Mouse (Mus musculus): Measurements from ENCODE around the gene Uck2. TPM values are rescaled to one million over a fixed set of nuclear protein-coding genes. Genes with fewer than 3 reads are reported as not detected.

Uck2 gene
- polyA plus RNA-seq, 1 experiment from 2014 or later, result 114 TPM

DNA sequence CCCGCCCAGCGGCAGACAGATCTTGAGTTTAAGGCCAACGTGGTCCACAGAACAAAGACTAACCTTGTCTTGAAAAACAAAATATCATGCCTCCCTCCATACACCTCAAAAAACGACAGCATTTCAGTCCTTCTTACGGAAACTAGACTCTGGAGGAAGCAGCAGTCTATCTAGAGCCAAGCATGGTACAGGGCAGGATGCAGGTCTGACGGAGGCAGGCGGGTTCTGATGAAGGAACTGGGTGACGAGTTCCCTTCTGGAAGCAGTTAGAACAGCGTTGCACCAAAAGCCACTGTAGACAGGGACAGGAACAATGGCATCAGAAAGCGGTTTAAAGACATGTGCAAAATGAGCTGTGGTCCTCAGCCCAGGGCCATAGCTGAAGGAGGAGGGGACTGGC lies 5.1 kb downstream of the Uck2 start:
- no peak for DNase-seq (ENCODE audit: low spot score)
- WGBS, result 84% methylated on average over 10 of the region's 10 CpGs
- H3K27ac ChIP-seq, result peak overlapping the region; percentile 7; the same call in 1 of the 2 replicates
- peaks cover 47% of the 10 kb centered on the region for H3K4me1 ChIP-seq
- no peaks in the 10 kb centered on the region for H3K9me3 ChIP-seq
- no peak overlapping the region for H3K4me3 ChIP-seq
- 0 out of 2 replicates have a peak, but pooled peaks cover 6% of the 10 kb centered on the region for H3K36me3 ChIP-seq
- H3K27me3 ChIP-seq (ENCODE audit: insufficient read depth, poor library complexity, severe bottlenecking), result no peaks in the 10 kb centered on the region

DNA sequence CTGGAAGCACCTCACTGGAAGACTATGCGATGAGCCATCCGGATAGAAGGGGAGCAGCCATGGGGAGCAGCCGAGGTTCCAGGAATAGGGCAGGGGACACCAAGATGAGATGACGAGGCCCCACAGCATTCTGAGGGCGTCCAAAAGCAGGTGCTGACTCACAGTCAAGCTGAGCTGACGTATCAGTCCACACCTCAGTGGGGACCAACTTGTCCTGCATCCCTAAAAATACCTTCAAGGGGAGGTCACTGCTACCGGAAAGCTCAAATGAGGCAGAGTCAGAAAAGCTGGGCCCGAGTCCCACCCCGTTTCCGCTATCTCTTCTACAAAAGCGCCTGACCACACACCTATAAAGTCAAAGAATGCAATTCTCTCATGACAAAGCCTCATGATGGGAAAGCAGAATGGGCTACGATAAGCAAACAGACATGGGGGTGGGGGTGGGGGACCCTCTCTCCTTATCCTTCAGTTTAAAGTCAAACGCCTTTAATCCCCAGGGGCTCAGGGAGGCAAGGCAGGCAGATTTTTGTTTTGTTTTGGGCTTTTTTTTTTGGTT lies 5.9 kb downstream of the Uck2 start:
- Histone ChIP-seq H3K27me3 (ENCODE audit: insufficient read depth, poor library complexity, severe bottlenecking) (no peaks in the 10 kb centered on the region), H3K4me1 (peaks cover 50% of the 10 kb centered on the region), H3K36me3 (0 out of 2 replicates have a peak, but pooled peaks cover 6% of the 10 kb centered on the region), H3K27ac (peak overlapping the region; percentile 56; the same call in 1 of the 2 replicates), H3K9me3 (no peaks in the 10 kb centered on the region), H3K4me3 (no peak overlapping the region)
- no peak for DNase-seq (ENCODE audit: low spot score)
- WGBS, result 47% methylated on average over 13 of the region's 13 CpGs

DNA sequence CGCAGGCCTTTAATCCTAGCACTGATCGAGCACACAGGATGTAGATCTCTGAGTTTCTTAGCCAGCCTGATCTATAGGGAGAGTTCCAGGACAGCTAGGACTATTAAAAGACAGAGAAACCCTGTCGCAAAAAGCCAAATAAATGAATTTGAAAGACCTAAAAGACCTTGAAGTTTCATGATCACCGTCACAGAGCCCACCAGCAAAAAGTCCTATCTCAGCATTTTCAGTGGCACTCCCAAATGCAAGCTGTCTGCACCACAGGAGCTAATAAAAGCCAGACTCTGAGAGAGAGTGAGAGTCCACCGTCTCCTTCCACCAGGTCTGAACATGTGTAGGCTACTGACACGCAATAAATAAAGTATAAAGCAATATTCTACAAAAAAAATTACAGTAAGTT lies 6.7 kb downstream of the Uck2 start:
- H3K9me3 ChIP-seq, result no peaks in the 10 kb centered on the region
- peaks cover 59% of the 10 kb centered on the region for H3K4me1 ChIP-seq
- no peaks in the 10 kb centered on the region for H3K27me3 ChIP-seq (ENCODE audit: insufficient read depth, poor library complexity, severe bottlenecking)
- DNase-seq (ENCODE audit: low spot score), result no peak
- WGBS, result 68% methylated on average over 6 of the region's 6 CpGs
- H3K36me3 ChIP-seq, result 0 out of 2 replicates have a peak, but pooled peaks cover 6% of the 10 kb centered on the region
- 0 out of 2 replicates have a peak overlapping the region, but pooled peaks have one; percentile 56 for H3K27ac ChIP-seq
- no peak overlapping the region for H3K4me3 ChIP-seq

DNA sequence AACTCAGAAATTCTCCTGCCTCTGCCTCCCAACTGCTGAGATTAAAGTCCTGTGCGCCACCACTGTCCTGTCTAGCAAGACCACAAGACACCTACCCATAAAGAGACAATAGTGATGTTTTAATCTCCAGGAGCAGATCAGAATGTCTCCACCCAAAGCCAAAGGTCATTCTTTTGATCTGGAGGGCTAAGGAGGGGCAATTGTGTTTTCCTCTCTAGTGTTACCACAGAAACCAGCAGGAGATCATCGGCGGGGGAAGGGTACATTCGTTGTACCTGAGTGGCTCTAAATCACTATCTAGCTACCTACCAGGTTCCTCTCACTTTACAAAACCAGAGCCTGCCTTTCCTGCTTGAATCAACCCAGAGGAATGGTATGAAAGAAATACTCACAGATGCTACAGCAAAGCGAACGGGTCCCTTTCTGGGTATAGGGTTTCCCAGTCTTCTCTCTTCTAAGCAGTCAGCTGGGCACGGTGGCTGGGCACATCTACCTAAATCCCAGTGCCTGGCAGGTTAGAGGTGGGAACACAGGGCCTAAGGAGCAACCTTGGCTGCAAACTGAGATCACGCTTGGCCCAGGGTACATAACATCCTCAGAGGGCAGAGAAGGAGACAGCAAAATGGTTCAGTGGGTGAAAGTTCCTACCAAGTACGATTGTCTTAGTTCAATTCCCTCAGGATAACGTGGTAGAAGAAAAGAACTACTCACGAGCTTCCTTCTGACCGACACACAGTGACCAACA lies 10.3 kb downstream of the Uck2 start:
- H3K27ac ChIP-seq, result peak overlapping the region; percentile 75; the same call in 1 of the 2 replicates

DNA sequence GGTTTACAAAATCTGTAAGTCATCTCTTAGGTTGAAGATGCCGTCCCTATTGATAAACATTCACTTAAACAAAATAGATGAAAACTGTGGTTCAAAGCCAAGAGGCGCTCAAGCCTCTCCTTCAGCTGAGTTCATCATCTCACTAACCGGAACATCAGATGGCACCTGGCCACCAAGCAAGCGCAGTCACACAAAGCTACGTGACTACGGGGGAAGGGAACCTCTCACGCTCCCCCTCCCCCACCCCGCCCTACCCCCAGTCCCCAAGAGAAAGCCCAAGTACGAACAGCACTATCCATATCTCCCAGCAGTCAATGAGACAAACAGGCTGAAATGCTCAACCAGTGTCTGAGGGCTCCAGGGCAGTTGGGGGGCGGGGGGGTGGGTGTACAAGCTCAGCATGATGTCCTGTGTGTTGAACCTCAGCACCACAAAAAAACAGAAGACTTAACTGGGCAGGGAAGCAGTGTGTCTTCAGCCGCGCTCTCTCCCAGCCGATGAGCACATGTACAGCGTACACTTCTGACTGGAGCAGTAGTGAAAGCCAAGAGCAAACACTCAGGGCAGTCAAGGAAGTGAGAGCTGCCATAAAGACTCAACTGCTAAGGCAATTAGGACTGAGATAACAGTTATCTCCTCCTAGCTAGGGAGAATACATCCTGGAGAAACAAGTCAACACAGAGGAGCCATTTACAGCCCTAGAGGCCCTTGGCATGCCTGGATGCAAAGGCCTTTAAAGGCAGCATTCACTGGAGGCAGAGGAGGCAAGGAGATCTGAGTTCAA lies 11.5 kb downstream of the Uck2 start:
- peak overlapping the region; percentile 34 for H3K4me3 ChIP-seq
- H3K4me1 ChIP-seq, result peaks cover 75% of the 10 kb centered on the region
- DNase-seq (ENCODE audit: low spot score), result no peak
- H3K27ac ChIP-seq, result peak overlapping the region; percentile 75
- 0 out of 2 replicates have a peak, but pooled peaks cover 3% of the 10 kb centered on the region for H3K36me3 ChIP-seq
- H3K9me3 ChIP-seq, result no peaks in the 10 kb centered on the region
- WGBS, result 34% methylated on average over 14 of the region's 14 CpGs
- H3K27me3 ChIP-seq (ENCODE audit: insufficient read depth, poor library complexity, severe bottlenecking), result no peaks in the 10 kb centered on the region

More for the DNA sequence above, 10.3 kb downstream of the Uck2 start:
- WGBS, result 86% methylated on average over 12 of the region's 12 CpGs
- H3K9me3 ChIP-seq, result no peaks in the 10 kb centered on the region
- 0 out of 2 replicates have a peak, but pooled peaks cover 3% of the 10 kb centered on the region for H3K36me3 ChIP-seq
- no peak for DNase-seq (ENCODE audit: low spot score)
- no peaks in the 10 kb centered on the region for H3K27me3 ChIP-seq (ENCODE audit: insufficient read depth, poor library complexity, severe bottlenecking)
- H3K4me3 ChIP-seq, result no peak overlapping the region
- H3K4me1 ChIP-seq, result peaks cover 71% of the 10 kb centered on the region

DNA sequence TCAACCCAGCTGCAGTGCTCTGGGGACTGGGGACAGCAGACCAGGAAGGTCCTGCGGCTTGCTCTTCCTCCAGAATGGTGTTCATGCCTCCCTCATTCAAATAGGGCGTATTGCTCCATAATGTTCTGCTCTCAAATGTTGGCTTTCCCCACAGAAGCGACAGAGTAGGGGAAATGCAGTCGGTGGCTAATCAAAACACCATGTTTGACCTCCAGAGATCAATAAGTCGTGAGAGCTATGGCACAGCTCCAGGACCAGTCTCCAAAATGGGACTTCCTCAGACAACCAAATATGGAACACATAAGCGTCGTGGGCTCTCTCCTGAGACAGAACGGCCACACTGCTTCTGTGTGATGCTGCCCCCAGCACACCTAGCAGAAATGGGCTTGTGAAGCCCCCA lies 13.3 kb downstream of the Uck2 start:
- Histone ChIP-seq H3K4me3 (no peak overlapping the region), H3K27ac (peak overlapping the region; percentile 56; the same call in 1 of the 2 replicates), H3K9me3 (no peaks in the 10 kb centered on the region), H3K36me3 (peaks cover 5% of the 10 kb centered on the region; the same call in 1 of the 2 replicates), H3K4me1 (peaks cover 80% of the 10 kb centered on the region), H3K27me3 (ENCODE audit: insufficient read depth, poor library complexity, severe bottlenecking) (no peaks in the 10 kb centered on the region)
- 42% methylated on average over 8 of the region's 8 CpGs for WGBS
- DNase-seq (ENCODE audit: low spot score), result no peak

DNA sequence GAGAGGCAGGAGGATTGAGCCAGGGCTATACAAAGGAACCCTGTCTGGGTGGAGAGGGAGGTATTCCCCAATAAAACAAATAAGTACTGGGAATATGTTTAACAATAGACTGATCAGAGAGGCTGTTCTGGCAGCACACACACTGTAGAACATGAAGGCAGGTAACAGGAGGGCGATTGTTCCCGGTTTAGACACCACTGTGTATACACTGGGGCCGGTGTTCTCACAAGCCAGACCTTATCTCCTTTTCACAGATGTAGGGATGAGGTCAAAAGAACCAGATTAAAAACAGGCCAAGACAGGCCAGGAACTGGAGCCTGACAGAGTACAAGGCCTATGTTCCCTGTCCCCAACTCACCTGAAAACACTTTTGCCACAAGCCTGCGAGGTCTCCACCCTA lies 13.8 kb downstream of the Uck2 start:
- Histone ChIP-seq H3K4me3 (no peak overlapping the region), H3K9me3 (no peaks in the 10 kb centered on the region), H3K4me1 (peaks cover 78% of the 10 kb centered on the region), H3K27ac (peak overlapping the region; percentile 81), H3K27me3 (ENCODE audit: insufficient read depth, poor library complexity, severe bottlenecking) (no peaks in the 10 kb centered on the region), H3K36me3 (peaks cover 4% of the 10 kb centered on the region; the same call in 1 of the 2 replicates)
- no peak for DNase-seq (ENCODE audit: low spot score)
- WGBS, result 32% methylated on average over 4 of the region's 4 CpGs

DNA sequence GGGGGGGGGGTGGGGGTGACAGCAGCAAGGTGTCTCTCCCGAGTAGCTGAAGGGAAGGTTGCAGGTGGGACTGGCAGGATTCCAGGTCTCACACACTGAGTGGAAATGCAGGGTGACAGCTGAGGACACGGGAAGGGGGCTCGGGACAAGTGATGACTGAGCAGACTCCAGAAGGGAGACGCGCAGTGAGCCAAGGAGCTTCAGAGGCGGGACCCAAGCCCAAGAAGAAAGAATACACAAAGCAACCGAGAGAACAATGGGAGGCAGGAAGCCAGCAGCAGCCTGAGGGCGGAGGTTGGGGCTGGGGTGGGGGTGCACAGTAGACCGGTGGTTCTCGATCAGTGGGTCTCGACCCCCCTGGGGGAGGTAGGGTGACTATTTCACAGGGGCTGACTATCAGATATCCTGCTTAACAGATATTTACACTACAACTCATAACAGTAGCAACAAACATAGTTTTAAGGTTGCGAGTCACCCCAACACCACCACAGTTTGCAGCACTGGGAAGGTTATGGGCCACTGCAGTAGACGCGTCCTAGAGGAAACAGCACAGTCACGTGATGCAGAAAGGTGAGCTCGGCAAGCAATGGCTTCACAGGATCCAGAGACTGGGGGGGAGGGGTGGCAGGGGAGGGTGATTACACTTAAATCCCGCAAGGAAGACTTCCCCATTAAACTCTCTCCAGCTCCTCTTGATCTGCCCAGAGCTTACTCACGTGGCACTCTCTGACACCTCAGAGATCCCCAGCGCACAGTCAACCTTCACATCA lies 14.6 kb downstream of the Uck2 start:
- Histone ChIP-seq H3K27ac (peak overlapping the region; percentile 81), H3K27me3 (ENCODE audit: insufficient read depth, poor library complexity, severe bottlenecking) (no peaks in the 10 kb centered on the region), H3K4me3 (peak overlapping the region; percentile 40), H3K4me1 (peaks cover 78% of the 10 kb centered on the region), H3K36me3 (peaks cover 4% of the 10 kb centered on the region; the same call in 1 of the 2 replicates), H3K9me3 (no peaks in the 10 kb centered on the region)
- WGBS, result 20% methylated on average over 19 of the region's 19 CpGs
- DNase-seq (ENCODE audit: low spot score), result no peak

DNA sequence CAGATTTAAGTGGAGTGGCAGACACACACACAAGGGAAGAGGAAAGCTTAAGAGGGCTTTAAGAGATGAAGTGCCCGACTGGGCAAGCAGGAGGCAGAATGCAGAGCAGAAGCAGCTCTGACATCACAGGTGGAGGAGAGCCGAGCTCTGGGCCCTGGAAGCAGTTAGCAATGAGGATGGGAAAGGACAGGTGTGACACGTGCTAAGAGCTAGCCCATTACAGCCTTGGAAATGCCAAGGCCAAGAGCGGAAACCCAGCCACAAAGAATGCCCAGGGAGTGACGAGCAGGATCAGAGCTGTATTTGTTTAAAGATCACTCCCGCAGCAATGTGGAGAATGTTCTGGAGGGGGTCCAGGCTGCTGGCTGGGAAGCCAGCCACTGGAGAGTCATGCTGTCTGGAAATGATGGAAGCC lies 15.3 kb downstream of the Uck2 start:
- peaks cover 76% of the 10 kb centered on the region for H3K4me1 ChIP-seq
- DNase-seq (ENCODE audit: low spot score), result no peak
- H3K27ac ChIP-seq, result peak overlapping the region; percentile 81
- peak overlapping the region; percentile 40 for H3K4me3 ChIP-seq
- no peaks in the 10 kb centered on the region for H3K27me3 ChIP-seq (ENCODE audit: insufficient read depth, poor library complexity, severe bottlenecking)
- H3K9me3 ChIP-seq, result no peaks in the 10 kb centered on the region
- peaks cover 4% of the 10 kb centered on the region; the same call in 1 of the 2 replicates for H3K36me3 ChIP-seq
- 22% methylated on average over 6 of the region's 6 CpGs for WGBS

DNA sequence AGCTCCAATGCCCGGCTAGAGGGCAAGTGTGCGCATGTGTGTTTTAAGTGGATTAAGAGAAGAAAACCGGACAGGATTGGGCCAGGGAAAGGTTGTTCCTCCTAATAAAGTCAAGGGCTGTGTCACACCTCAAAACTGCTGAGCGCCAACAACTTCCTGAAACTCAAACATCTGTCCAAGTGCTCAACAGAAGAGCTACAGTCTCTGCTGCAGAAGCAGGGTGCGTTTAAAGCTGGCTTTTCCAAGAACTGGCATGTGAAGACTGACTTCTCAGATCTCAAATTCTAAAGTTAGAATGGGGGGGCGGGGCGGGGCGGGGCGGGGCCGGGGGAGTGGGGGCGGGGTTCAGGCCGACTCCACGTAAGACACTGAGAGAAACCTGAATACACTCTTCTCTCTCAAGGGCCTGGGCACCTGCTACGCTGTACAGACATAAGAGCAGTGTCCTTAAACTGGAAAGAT lies 15.7 kb downstream of the Uck2 start:
- Histone ChIP-seq H3K4me3 (peak overlapping the region; percentile 40), H3K9me3 (no peaks in the 10 kb centered on the region), H3K27me3 (ENCODE audit: insufficient read depth, poor library complexity, severe bottlenecking) (no peaks in the 10 kb centered on the region), H3K36me3 (peaks cover 4% of the 10 kb centered on the region; the same call in 1 of the 2 replicates), H3K27ac (peak overlapping the region; percentile 81), H3K4me1 (peaks cover 76% of the 10 kb centered on the region)
- WGBS, result 40% methylated on average over 14 of the region's 14 CpGs
- no peak for DNase-seq (ENCODE audit: low spot score)

DNA sequence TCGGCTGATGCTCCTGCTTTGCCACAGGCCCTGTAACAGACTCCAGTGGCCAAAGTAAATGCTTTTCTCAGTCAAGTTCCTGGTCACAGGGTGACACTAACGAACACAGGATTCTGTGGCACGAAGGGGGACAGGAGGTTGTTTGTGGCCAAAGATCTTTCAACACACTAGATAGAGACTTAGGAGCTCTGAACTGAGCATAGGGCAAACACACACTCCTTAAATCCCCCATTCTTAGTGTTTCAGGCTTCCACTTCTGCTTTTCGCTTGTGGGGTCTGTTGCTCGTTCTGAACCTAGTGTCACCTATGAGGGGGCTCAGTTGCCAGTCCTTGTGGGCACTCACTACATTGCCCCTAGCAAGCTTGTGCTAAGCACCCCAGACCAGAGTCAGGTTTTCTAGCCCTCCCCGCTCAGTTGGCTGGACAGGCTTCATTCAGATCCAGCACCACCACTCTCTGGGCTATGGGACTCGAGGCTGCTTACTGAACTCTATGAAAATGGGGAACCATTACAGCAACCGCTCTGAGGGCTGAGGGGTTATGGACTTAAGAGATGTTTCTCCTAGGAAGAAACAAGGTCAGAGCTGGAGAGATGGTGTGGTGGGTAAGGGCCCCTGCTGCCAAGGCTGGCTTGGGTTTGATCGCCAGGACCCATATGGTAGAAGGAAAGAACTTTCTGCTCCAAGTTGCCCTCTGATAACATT lies 16.6 kb downstream of the Uck2 start:
- 84% methylated on average over 9 of the region's 9 CpGs for WGBS
- no peak for DNase-seq (ENCODE audit: low spot score)
- no peak overlapping the region for H3K4me3 ChIP-seq
- no peaks in the 10 kb centered on the region for H3K9me3 ChIP-seq
- no peaks in the 10 kb centered on the region for H3K27me3 ChIP-seq (ENCODE audit: insufficient read depth, poor library complexity, severe bottlenecking)
- peaks cover 4% of the 10 kb centered on the region; the same call in 1 of the 2 replicates for H3K36me3 ChIP-seq
- peaks cover 75% of the 10 kb centered on the region for H3K4me1 ChIP-seq
- H3K27ac ChIP-seq, result peak overlapping the region; percentile 81

Measured in heart, embryonic 10.5 days (tissue).